Mouse (Mus musculus): ENCODE results near the gene Eva1b.

DNA sequence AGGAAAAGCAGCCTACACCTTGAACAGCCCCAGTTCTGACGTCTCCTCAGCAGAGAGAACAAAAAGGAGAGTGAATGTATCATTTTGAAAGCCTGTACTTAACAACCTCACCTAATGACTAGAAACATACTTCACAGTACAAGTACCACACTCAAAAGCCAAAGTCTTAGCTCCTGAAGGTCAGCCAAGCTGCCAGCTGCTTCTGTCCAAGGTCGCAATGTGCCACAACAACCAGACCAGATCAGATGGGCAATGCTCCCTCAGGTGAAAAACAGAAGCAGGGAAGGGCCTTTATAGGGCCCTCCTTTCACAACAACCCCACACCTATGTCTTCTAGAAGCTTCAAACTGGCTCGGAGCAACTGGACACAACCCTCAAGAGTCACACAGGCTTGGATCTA lies 18.5 kb downstream of the Eva1b start:
- TF ChIP-seq CTCF (IDR thresholded peaks at IDR 0.05; ENCODE audit: low read depth) (no peak), EP300 (IDR thresholded peaks at IDR 0.05; ENCODE audit: low read depth) (no peak)
